Mouse (Mus musculus) v-Abl transformed pro-B cells (cell line): Measurements from ENCODE around the gene Il9r.

Experiments
- in situ Hi-C, 2 experiments: fragments of 400-800 bp; cut with MboI; formaldehyde crosslinking; loops; one replicate each; pipeline ENCODE4 v1.15.1; 2025; ENCODE audit not compliant: unreplicated experiment in 2 of 2

Il9r gene

DNA sequence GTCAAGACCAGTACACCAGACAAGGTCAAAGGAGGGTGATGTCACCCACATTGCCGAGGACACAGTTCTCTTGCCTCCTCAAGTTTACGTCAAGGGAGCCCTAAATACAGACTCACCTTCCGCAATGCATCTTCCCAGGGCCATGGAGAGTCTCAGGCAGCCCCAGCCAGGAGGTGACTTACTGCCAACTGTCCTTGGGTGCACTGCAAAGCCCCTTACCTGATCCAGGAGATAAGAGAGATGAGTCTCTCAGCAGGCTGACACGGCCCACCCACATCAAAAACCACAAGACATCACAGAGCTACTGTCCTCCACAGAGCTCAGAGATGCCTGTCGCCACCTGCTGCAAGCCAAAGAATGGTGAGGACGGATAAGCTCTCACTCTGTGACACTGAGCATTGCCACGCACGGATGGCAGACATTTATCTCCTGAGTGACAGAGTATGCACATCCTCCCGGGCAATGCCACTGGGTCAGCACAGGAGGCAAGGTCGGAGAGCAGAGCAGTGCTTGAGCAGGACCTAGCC is at the start of gene Il9r:
Il9r (minus strand) TSS at position 205 of the 527 bp plus-strand sequence.
- in situ Hi-C loops: loop anchor here (10.0 to 25.0 kb wide), 2 partner anchors 437 to 965 kb away; partner anchors contain the start of genes Npm1 (in 2 of the 2) and Fbxw11 (in 1 of the 2)

DNA sequence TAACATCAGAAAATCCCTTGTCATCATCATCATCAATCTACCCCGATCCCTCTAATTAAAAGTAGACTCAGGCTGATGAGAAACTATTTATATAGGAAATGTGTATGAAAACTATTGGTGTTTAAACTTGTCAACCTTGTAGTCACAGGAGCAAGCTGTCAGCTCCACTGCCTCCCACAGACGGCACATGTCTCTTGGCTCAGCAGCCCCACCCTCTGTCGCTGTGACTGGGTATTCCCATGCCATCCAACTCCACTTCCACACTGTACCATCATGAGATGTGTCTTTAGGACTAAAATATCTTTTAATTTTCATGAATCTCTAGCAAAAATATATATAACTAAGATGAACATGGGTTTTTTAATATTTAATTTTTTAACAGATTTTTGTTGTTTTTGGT is 48.3 kb upstream of the Il9r start:
- in situ Hi-C loops: no loop called here

DNA sequence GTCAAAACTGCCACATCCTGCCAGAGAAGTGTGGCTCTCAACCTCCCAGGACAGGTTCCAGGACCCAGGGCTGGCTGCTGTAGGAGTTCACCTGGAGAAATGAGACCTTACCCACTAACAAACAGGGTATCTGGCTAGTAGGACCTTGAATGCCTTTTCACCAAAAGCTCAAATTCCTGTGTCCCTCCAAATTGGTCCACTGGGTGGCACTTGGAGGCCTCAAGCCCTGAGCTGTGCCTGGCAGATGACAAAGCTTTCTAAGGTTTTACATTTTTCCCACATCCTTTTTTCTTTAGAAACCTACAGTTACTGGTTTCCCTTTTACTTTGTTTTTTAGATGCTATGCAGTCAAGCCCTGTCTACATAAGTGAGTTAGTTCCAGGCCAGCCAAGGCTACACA is 47.0 kb upstream of the Il9r start:
- in situ Hi-C loops: no loop called here

DNA sequence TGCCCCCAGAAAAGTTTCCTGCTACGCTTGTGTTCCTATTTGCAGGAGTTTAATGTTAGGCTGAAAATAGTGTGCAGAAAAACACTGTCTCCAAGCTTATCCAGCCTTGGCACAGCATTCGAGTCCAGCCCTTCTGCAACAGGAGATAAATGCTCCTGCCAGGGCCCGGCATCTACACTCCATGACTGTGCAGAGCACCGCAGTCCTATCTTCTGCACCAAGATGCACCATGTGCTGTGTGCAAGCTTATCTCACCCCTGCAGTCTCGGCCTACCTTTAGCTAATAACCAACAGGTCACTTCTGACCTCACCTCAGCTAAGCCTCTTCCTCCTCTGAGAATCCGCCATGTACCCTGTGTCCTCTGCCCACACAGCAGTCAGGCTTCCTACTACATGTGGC is 45.5 kb upstream of the Il9r start:
- in situ Hi-C loops: no loop called here

DNA sequence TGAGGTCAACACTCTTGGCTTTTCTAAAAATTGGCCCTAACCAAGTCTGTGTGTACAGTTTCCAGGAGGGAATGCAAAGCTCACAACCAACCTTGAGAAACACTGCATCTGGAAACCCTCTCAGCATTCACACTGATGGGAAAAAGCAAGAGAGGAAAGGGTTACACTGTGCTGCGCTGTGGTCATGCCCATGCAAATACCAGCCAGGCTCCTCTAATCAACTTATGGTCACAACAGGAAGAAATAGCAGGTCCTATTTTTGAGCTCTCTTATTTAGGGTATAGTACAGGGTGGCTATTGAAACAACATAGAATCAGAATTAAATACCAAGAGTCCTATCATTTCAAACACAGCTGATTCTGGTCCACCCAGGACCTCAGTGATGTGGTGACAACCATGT is 44.5 kb upstream of the Il9r start:
- in situ Hi-C loops: no loop called here

DNA sequence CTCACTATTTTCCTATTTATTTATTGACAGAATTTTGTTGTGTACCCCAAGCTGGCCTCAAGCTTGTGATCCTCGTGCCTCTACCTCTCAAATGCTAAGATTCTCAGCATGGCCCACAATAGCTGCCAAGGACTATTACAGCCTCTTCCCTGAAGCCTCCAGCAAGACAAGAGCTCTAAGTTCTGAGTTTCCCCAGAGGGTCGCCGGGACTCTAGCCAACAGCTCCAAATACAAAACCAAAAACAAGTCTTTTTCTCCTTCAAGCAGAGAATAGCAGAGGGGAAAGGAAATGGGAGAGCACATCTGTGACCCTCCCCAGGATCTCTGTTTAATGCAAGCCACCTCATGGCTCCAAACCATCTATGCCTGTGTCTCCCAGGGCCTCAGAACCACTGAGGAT is 44.0 kb upstream of the Il9r start:
- in situ Hi-C loops: no loop called here

DNA sequence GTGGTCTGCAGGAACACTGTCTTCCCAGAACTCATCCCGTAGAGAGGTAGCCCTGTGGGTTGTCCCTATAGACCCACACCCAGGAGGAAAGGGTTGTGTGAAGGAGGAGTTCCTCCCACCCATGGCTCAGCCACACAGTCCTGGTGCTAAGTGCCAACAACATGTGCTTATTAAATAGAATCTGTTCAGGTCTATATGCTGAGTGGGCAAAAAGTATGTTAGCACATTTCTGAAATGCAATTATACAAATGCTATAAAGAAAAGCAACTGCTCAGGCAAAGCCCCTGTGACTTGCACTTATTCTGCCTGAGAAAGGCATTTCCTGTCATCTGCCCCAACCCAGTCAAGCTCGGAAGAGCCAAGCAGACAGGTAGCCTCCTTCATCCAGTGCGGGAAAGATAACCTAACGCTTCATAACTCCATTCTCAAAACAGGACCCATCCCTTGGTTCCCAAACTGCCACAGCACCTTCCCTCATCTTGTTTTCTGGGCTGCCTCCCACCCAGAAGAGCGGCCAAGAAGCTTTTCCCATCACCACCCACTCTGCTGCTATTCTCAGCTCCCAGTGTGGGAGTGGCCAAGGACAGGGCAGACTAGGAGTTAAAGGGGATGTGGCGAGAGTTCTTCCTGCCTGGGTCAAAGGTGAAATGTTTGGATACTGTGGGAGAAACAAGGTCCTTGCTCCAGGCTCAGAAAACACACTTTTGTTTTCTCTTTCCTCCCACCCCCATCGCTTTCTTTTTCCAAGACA is 43.3 kb upstream of the Il9r start:
- in situ Hi-C loops: no loop called here

DNA sequence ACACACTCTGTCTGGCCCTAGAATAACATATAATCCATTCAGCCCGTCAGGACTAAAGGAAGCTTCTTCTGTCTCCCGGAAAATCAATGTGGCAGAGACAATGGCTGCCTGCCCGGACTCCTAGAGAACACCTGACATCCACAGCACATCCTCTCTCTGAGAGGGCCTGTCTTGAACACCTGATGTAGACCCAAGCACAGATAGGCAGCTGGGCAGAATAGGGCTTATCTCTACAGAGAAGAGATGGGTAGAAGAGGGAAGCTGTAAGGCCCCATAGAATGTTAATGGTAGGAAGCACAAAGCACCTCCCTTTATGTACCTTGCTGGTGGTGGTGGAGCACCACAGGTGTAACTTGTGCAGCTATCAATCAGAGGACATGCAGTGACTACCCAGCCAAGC is 42.1 kb upstream of the Il9r start:
- in situ Hi-C loops: no loop called here

DNA sequence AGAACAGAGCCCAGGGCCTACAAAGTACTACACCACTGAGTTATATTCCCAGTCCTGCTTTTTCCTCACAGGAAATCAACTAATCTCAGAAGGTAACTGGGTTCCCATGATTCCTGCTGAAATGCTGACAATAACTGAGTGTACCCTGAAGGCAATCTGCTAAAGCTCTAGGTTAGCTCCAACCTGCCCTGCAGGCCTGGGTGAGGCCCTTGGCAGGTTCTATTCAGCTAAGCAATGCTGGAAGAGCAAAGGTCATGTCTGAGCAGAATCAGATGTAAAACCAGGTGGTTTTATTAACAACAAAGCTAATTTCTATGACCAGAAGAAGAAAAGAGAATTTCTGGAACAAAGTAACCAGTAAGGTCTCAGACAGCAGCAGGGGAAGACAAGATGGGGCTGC is 41.3 kb upstream of the Il9r start:
- in situ Hi-C loops: no loop called here

DNA sequence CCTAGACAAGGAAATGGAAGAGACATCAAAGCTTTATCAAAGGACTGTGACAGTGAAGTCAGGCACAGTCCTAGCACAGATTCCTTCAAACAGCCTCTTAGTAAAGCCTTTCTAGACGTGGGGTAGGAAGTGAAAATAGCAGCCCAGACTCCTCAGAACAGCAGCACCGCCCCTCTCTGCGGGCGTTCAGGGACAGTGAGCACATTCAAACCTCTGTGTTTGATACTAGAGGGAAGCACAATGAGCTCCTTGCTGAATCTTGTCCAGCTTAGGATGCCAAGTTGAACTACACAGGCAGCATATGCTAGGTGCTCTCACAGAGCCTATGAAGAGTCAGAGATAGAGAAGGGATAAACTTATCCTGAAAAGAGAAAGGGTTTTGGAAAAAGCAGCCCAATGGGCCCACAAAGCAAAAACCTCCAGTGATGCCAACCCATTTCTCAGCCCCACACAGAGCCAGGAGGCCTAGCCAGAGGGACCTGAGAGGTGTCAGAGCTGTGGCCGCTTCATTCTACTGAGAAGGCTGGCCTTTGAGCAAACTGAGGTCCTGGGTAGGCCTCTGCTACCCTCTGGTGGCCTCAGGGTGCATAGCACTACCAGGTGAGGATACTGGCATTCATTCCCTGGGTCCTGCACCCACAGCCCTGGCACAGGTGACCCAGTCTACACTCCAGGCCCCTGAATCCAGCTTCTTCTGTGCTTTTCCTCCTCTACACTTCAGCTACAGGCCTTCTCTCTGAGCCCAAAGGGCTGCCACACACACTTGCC is 38.2 kb upstream of the Il9r start:
- in situ Hi-C loops: loop anchor here in 1 of 2 experiments (10.0 kb wide), 1 partner anchor 53 kb away; no protein-coding TSS in a partner anchor

DNA sequence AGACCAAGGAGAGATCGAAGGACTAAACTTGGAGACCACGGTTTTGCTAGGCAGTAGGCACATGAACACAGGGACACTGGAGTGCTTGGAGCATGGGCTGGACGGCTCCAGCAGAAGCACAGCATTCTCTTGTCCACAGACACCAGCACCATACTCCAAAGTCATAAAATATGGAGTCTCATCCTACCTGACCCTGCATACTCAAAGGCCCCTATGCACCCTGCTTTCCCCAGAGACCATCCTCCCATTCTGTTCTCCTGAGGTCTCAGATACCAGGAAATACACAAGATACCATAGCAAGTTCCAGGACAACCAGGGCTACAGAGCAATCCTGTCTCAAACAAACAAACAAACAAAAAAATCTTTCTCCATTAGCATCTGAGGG is 37.3 kb upstream of the Il9r start:
- in situ Hi-C loops: loop anchor here in 1 of 2 experiments (10.0 kb wide), 1 partner anchor 53 kb away; no protein-coding TSS in a partner anchor

DNA sequence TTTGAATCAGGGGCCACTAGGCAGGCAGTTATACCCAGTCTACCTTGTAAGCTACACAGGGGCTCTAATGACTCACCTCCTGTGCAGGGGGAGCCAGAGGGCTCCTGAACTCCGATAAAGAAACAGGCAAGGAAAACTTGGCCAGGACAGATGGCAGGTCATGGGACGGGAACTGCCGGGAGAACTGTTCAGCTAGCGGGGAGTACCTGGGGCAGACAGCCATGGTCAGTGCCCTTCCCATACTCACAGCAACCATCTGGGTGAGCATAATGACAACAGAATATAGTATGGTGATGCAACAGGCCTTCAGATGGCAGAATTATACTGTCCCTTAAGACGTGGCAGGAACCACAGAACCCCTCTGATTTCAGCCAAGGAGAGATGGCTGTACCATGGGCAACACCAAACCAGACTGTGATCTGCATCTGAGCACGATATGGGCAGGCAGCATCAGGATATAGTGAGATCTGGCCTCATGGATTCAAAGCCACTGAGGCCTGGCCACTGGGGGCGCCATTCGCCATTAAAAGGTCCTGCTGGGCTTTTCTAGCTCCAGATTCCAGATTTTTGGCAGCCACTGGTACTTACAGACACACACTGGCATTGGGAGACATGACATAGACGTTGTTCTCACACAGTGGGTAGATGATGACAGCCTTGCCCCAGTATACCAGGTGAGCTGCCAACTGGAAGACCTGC is 36.8 kb upstream of the Il9r start:
- in situ Hi-C loops: loop anchor here in 1 of 2 experiments (10.0 kb wide), 1 partner anchor 52 kb away; no protein-coding TSS in a partner anchor

DNA sequence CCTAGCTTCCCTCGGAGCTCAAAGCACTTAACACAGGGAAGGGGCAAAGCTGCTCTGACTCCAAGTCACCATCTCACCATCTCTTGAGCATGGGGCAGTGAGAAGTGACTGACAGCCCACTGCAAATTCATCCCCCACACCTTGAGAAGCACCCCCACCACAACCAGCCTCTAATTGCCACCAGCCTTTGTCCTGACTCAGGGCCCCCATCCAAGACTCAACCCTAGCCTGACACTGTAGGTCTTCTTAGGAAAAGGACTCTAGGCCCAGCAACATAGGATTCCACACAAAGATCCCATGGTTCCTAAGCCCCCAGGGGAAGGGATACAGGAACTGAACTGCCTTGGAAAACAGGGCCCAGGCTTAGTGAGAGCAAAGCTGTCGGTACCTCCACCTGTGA is 36.1 kb upstream of the Il9r start:
- in situ Hi-C loops: loop anchor here in 1 of 2 experiments (10.0 kb wide), 1 partner anchor 51 kb away; no protein-coding TSS in a partner anchor

DNA sequence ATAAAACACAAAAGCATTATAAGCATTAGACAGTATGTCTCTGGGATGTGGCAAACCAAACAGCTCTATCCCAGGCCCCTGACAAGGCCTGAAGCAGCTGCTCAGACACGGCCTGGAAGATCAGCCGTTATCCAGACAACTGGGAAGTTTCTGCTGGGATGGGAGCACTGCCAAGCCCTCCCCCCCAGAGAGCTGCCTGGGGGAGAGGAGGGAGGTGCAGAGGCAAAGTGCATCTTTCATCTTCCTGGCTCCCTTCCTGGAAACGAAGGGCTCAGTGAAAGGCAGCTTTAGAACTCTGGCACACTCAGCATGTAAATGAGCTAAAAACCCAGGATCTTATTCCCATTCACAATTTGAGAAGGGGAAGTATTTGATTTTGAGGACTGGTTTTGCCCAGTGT is 35.6 kb upstream of the Il9r start:
- in situ Hi-C loops: loop anchor here in 1 of 2 experiments (10.0 kb wide), 1 partner anchor 51 kb away; no protein-coding TSS in a partner anchor

DNA sequence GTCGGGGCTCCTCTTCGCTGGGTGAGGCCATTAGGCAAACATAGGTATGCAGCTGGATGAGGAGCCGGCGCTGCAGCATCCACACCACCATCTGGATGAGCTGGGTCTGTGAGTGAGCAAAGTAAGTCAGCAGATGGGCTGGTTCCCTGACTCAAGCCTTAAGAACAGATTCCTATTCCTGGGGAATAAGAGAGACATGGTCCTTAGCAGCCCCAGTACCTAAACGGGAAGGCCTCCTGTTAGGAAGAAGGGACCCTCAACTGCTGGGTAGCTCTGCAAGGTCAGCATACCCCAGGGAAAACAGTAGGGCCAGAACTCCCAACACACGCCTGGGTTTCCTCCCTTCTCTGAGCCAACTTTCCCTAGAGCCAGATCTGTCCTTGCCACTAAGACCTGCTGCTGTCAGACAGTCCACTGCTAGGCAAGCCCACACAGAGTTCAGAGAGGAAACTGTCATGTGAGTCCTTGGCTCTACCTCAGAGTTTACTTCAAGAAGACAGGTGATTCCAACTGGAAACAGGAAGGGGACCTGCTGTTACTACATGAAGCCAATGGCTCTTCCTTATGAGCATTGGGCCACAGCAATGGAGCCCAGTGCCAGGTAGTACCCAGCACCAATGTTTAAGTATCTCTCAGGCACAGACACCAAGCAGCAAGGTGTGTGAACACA is 34.9 kb upstream of the Il9r start:
- in situ Hi-C loops: loop anchor here in 1 of 2 experiments (10.0 kb wide), 1 partner anchor 50 kb away; no protein-coding TSS in a partner anchor

DNA sequence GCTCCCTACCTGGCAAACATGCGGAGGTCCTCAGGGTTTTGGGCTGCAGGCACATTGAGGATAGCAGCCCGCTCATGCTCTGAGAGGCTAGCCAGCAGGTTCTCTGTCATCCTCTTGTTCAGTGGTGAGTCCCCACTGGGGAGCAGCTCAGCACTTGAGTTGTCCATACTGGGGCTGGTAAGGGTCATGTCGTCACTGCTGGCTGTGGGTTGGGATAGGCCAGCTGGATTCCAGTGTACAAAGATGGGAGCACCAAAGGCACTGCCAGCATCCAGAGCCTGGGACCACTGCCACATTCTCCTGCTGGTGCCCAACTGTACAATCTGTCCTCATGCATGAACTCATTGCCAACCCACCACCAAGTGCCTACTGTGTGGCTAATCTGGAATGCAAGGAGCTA is 33.8 kb upstream of the Il9r start:
- in situ Hi-C loops: loop anchor here in 1 of 2 experiments (10.0 kb wide), 1 partner anchor 49 kb away; no protein-coding TSS in a partner anchor

DNA sequence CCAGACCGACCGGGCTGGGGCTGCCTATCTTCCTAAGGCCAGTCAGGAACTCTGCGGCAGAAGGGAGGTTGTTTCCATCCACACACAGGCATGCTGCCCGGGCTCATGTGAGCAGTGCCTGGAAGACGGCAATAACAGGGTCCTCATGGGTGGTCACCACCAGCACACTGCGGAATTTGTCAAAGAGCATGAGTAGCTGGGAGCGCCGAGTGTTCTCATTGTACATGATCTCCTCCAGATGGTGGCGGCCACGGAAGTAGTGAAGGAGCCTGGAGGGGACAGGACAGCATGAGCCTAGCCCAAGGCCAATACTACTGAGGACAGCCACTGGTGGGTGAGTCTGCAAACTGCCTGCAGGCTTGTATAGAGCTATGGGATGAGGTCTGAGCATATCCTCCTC is 32.8 kb upstream of the Il9r start:
- in situ Hi-C loops: loop anchor here in 1 of 2 experiments (10.0 kb wide), 1 partner anchor 48 kb away; no protein-coding TSS in a partner anchor

DNA sequence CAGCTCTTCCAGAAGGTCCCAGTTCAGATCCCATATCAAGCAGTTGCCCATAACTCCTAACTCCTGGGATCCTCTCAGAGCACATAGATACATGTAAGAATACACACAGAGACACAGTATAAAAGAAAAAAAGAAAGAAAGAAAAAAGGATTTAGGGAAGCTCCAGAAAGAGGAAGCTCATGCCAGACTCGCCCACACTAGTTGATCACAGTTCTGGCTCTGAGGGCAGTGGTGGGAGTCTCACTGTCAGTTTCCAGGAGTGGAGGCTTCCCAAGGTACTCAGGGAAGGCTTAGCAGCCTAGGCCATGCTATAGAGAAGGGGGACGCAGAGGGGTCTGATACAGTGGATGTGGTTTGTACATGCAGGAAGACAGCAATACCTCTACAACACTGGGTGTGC is 31.0 kb upstream of the Il9r start:
- in situ Hi-C loops: loop anchor here in 1 of 2 experiments (10.0 kb wide), 1 partner anchor 46 kb away; no protein-coding TSS in a partner anchor

DNA sequence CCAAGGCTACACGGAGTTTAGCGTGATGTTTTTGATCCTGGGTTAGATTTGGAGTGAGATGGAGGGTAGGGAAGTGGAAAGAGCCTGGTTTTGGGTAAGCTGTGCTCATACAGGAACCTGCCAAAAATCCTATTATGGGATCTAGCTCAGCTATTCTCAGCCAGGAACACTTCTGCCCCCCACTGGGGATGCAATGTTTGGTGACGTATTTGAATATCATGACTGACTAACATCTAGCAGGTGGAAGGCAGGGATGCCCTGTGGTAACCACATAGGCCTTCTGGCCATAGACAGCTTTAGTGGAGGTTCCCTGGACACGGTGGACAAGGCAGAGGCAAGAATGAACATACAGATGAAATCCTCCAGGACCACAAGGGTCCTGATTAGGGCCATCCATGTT is 30.1 kb upstream of the Il9r start:
- in situ Hi-C loops: loop anchor here in 1 of 2 experiments (10.0 kb wide), 1 partner anchor 45 kb away; no protein-coding TSS in a partner anchor
